In genomic region chr3:145715923-145716322, GRCm38 (mm10) we compare ENCODE assay signal across 23 mouse cellular contexts. TPM values are rescaled to one million over a fixed set of nuclear protein-coding genes. Genes with fewer than 3 reads are reported as not detected.
A peak's percentile ranks its signal among the peaks of the same experiment; 100 is the strongest.
DNase-seq lines count a peak whose midpoint lies in the region; ATAC-seq and TF ChIP-seq lines count a peak whose summit lies in the region.
"Had no signal": no experiment of that assay in that cellular context is flagged by ENCODE, and none has a peak within 500 bp of the region (broad histone marks: within the 10 kb centered on the region; RNA-seq: fewer than 3 reads in every experiment).

No protein-coding gene starts in this region.

- H3K27ac ChIP-seq in intestine, embryonic 14.5 days (ENCODE audit: low read depth) = no peak overlapping the region
- no peak overlapping the region for H3K27ac ChIP-seq in intestine, postnatal 0 days (ENCODE audit: low read depth, low read length)
- H3K27ac ChIP-seq in intestine, embryonic 16.5 days (ENCODE audit: low read length) = no peak overlapping the region
- H3K27ac ChIP-seq: embryonic facial prominence, embryonic 13.5 days; embryonic facial prominence, embryonic 15.5 days; forebrain, embryonic 10.5 days; forebrain, embryonic 12.5 days had no signal

- H3K36me3 ChIP-seq in intestine, embryonic 14.5 days (ENCODE audit: control insufficient read depth, insufficient read depth, low read length) = no peaks in the 10 kb centered on the region
- no peaks in the 10 kb centered on the region for H3K36me3 ChIP-seq in intestine, postnatal 0 days (ENCODE audit: control insufficient read depth, insufficient read depth)
- no peaks in the 10 kb centered on the region for H3K36me3 ChIP-seq in intestine, embryonic 16.5 days (ENCODE audit: control insufficient read depth, insufficient read depth, low read length)
- H3K36me3 ChIP-seq: embryonic facial prominence, embryonic 13.5 days; embryonic facial prominence, embryonic 15.5 days; forebrain, embryonic 10.5 days; forebrain, embryonic 12.5 days had no signal

- ATAC-seq in intestine, embryonic 14.5 days (replicated peaks; ENCODE audit: low FRiP score, low TSS enrichment, low read depth) = peak; percentile 66; the same call in 1 of the 2 replicates
- no peak for ATAC-seq in intestine, postnatal 0 days
- ATAC-seq in intestine, embryonic 16.5 days = peak; percentile 58; the same call in 1 of the 2 replicates
- ATAC-seq: activated CD4-positive, CD25-positive, alpha-beta regulatory T cell, adult 4 months; forebrain, embryonic 14.5 days; forebrain, embryonic 16.5 days had no signal

- TF ChIP-seq CTCF in intestine, postnatal 0 days (IDR thresholded peaks at IDR 0.05; ENCODE audit: low read depth) = no peak

- no peak overlapping the region for H3K4me3 ChIP-seq in intestine, embryonic 14.5 days (ENCODE audit: low read depth, low read length)
- H3K4me3 ChIP-seq in intestine, postnatal 0 days (ENCODE audit: low read depth, low read length) = no peak overlapping the region
- no peak overlapping the region for H3K4me3 ChIP-seq in intestine, embryonic 16.5 days (ENCODE audit: low read length)
- H3K4me3 ChIP-seq: embryonic facial prominence, embryonic 13.5 days; embryonic facial prominence, embryonic 15.5 days; erythroblast, embryonic 14.5 days; forebrain, embryonic 10.5 days; forebrain, embryonic 12.5 days had no signal

- no peaks in the 10 kb centered on the region for H3K9me3 ChIP-seq in intestine, embryonic 14.5 days (ENCODE audit: control insufficient read depth, low read length)
- H3K9me3 ChIP-seq in intestine, postnatal 0 days (ENCODE audit: control insufficient read depth) = no peaks in the 10 kb centered on the region
- no peaks in the 10 kb centered on the region for H3K9me3 ChIP-seq in intestine, embryonic 16.5 days (ENCODE audit: control insufficient read depth, low read length)
- H3K9me3 ChIP-seq: embryonic facial prominence, embryonic 13.5 days; embryonic facial prominence, embryonic 15.5 days; forebrain, embryonic 10.5 days; forebrain, embryonic 12.5 days had no signal

- H3K9ac ChIP-seq in intestine, embryonic 14.5 days (ENCODE audit: low read length) = no peak overlapping the region
- H3K9ac ChIP-seq in intestine, postnatal 0 days (ENCODE audit: low read depth, low read length) = no peak overlapping the region
- H3K9ac ChIP-seq in intestine, embryonic 16.5 days (ENCODE audit: low read depth, low read length) = no peak overlapping the region
- H3K9ac ChIP-seq: embryonic facial prominence, embryonic 13.5 days; embryonic facial prominence, embryonic 15.5 days; forebrain, embryonic 12.5 days had no signal

- no peak for DNase-seq in intestine, embryonic 14.5 days (ENCODE audit: low spot score)
- DNase-seq in heart, adult 11 months = no peak
- DNase-seq in cerebellum, postnatal 36 days = no peak
- DNase-seq: adrenal gland, adult 8-10 months; adrenal gland, postnatal 14 days; adrenal gland, postnatal 36 days; B cell, adult 2 months; cerebellum, adult 11-12 months; cerebellum, adult 2 months; cerebellum, adult 9-10 months; cerebellum, postnatal 10 days; cerebellum, postnatal 25 days; embryo, embryonic 11 days had no signal

- WGBS in intestine, embryonic 14.5 days = 69% methylated on average over 7 of the region's 7 CpGs
- 52% methylated on average over 7 of the region's 7 CpGs for WGBS in intestine, postnatal 0 days
- 72% methylated on average over 7 of the region's 7 CpGs for WGBS in intestine, embryonic 16.5 days

- H3K4me2 ChIP-seq in intestine, embryonic 14.5 days (ENCODE audit: low read length) = no peak overlapping the region
- H3K4me2 ChIP-seq in intestine, postnatal 0 days (replicated peaks; ENCODE audit: low read depth) = no peak overlapping the region
- no peak overlapping the region for H3K4me2 ChIP-seq in intestine, embryonic 16.5 days (ENCODE audit: low read depth, low read length)
- H3K4me2 ChIP-seq: embryonic facial prominence, embryonic 13.5 days; embryonic facial prominence, embryonic 15.5 days; forebrain, embryonic 12.5 days had no signal

- no peaks in the 10 kb centered on the region for H3K27me3 ChIP-seq in intestine, embryonic 14.5 days (replicated peaks; ENCODE audit: control insufficient read depth, insufficient read depth, low read length)
- no peaks in the 10 kb centered on the region for H3K27me3 ChIP-seq in intestine, postnatal 0 days (replicated peaks; ENCODE audit: control insufficient read depth, insufficient read depth, low read length)
- no peaks in the 10 kb centered on the region for H3K27me3 ChIP-seq in intestine, embryonic 16.5 days (replicated peaks; ENCODE audit: control insufficient read depth, insufficient read depth, low read length)
- H3K27me3 ChIP-seq: embryonic facial prominence, embryonic 13.5 days; embryonic facial prominence, embryonic 15.5 days had no signal

- H3K4me1 ChIP-seq in intestine, embryonic 14.5 days (replicated peaks; ENCODE audit: control insufficient read depth, insufficient read depth, low read length) = no peaks in the 10 kb centered on the region
- no peaks in the 10 kb centered on the region for H3K4me1 ChIP-seq in intestine, postnatal 0 days (replicated peaks; ENCODE audit: control insufficient read depth, insufficient read depth, low read length)
- H3K4me1 ChIP-seq in intestine, embryonic 16.5 days (ENCODE audit: control insufficient read depth, insufficient read depth, low read length) = no peaks in the 10 kb centered on the region
- H3K4me1 ChIP-seq: embryonic facial prominence, embryonic 13.5 days; embryonic facial prominence, embryonic 15.5 days; forebrain, embryonic 12.5 days had no signal

RNA-seq across cellular contexts. Expression of gene Ddah1, which starts 42.6 kb away (rescaled TPM):
- 45.3 and 46.9 TPM in 2 replicates for polyA plus RNA-seq in intestine, embryonic 14.5 days (2014; fragmentation: Nextera tagmentation; extraction: Ambion mirVana)
- polyA plus RNA-seq in intestine, postnatal 0 days (2015; fragmentation: Nextera tagmentation; extraction: Ambion mirVana) = 24.9 and 25.9 TPM in 2 replicates
- 40.5 and 44.5 TPM in 2 replicates for polyA plus RNA-seq in intestine, embryonic 16.5 days (2015; fragmentation: Nextera tagmentation; extraction: Ambion mirVana)
- polyA plus RNA-seq: activated CD4-positive, CD25-positive, alpha-beta regulatory T cell, adult 4 months had no signal
